Mouse (Mus musculus) limb, embryonic 14.5 days (tissue): ENCODE data around the gene Gtf2h4. TPM values are rescaled to one million over a fixed set of nuclear protein-coding genes. Genes with fewer than 3 reads are reported as not detected.
A peak's percentile ranks its signal among the peaks of the same experiment; 100 is the strongest.

Experiments used
- ATAC-seq: fragments of 200-750 bp; cut with Nextera tagmentation; 2 replicates; pipeline ENCODE4 v1.8.0; 2017; ENCODE audit warnings: low read depth, moderate number of reproducible peaks, moderate TSS enrichment; ENCODE audit not compliant: low FRiP score
- DNase-seq: peaks from one replicate; pipeline ENCODE4 v3.0.0-alpha.2; 2015; ENCODE audit warnings: low spot score
- H3K27ac ChIP-seq: fragments of 300-500 bp; sonication (generic); replicated peaks from 2 replicates; pipeline ENCODE4 v1.5.1; 2014; ENCODE audit warnings: low read depth, mild to moderate bottlenecking, low read length, moderate library complexity, mixed read lengths
- H3K27me3 ChIP-seq: fragments of 300-500 bp; sonication (generic); 2 replicates; pipeline ENCODE4 v1.6.1; 2014; ENCODE audit warnings: low read length, mixed read lengths; ENCODE audit not compliant: control insufficient read depth, insufficient read depth
- H3K36me3 ChIP-seq: fragments of 300-500 bp; sonication (generic); 2 replicates; pipeline ENCODE4 v1.6.1; 2014; ENCODE audit warnings: mild to moderate bottlenecking, low read length, moderate library complexity, mixed read lengths; ENCODE audit not compliant: control insufficient read depth, insufficient read depth
- H3K4me1 ChIP-seq: fragments of 300-500 bp; sonication (generic); 2 replicates; pipeline ENCODE4 v1.6.1; 2014; ENCODE audit warnings: antibody characterized with exemption, low read length, mixed read lengths; ENCODE audit not compliant: control insufficient read depth, insufficient read depth
- H3K4me2 ChIP-seq: fragments of 300-500 bp; sonication (generic); replicated peaks from 2 replicates; pipeline ENCODE4 v1.6.1; 2014; ENCODE audit warnings: low read depth, mild to moderate bottlenecking, low read length, moderate library complexity; ENCODE audit not compliant: severe bottlenecking
- H3K4me3 ChIP-seq: fragments of 300-500 bp; sonication (generic); replicated peaks from 2 replicates; pipeline ENCODE4 v1.5.1; 2014; ENCODE audit warnings: low read length
- H3K9ac ChIP-seq: fragments of 300-500 bp; sonication (generic); 2 replicates; pipeline ENCODE4 v1.6.1; 2014; ENCODE audit warnings: mild to moderate bottlenecking, low read depth, low read length, moderate library complexity; ENCODE audit not compliant: severe bottlenecking
- H3K9me3 ChIP-seq: fragments of 300-500 bp; sonication (generic); 2 replicates; pipeline ENCODE4 v1.6.1; 2016; ENCODE audit warnings: low read length; ENCODE audit not compliant: control insufficient read depth
- POLR2A ChIP-seq: fragments of 200-500 bp; IDR thresholded peaks from 2 replicates; pipeline ENCODE4 v1.8.0; 2012; ENCODE audit warnings: inconsistent platforms, mild to moderate bottlenecking, moderate library complexity, borderline replicate concordance; ENCODE audit not compliant: insufficient read depth, insufficient read length; ENCODE audit errors: extremely low read depth
- WGBS: fragments of 180-500 bp; shearing (Covaris S2); extraction: QIAGEN DNeasy Blood & Tissue Kit; methylation state at CpG from one replicate; pipeline ENCODE4 v1.1.7; 2014; 5-methylcytosine and 5-hydroxymethylcytosine counted together
- polyA plus RNA-seq, 2 experiments: library from polyadenylated mRNA; depleted of rRNA in 1 of 2; stranded (reverse) in 1 of 2; unstranded in 1 of 2; fragments of >200 nt; fragmentation: Nextera tagmentation in 1 of 2; extraction: Ambion mirVana in 1 of 2; gene quantifications; 2 replicates each; pipeline versions ENCODE4 v1.2.1 to v1.2.3; 2012 to 2014

The Gtf2h4 gene
- polyA plus RNA-seq, 2 experiments = 40.7 to 43.0 TPM

GRCm38 (mm10) chr17:35667334-35668065 is 6.0 kb downstream of the Gtf2h4 start, which contains the start of gene Vars2:
Vars2 (minus strand) TSS chr17:35667592.
- Histone ChIP-seq H3K9ac (peak within 1 kb of the TSS; percentile 84), H3K27ac (peak within 1 kb of the TSS; percentile 85), H3K36me3 (peaks cover 23% of the 10 kb centered on the region), H3K4me3 (peak within 1 kb of the TSS; percentile 74), H3K4me2 (peak within 1 kb of the TSS; percentile 89), H3K4me1 (0 out of 2 replicates have a peak, but pooled peaks cover 5% of the 10 kb centered on the region), H3K9me3 (no peaks in the 10 kb centered on the region), H3K27me3 (no peaks in the 10 kb centered on the region)
- no peak for TF ChIP-seq POLR2A
- ATAC-seq (peak; percentile 91), DNase-seq (peak; percentile 96)
- WGBS = under 1% methylated on average over 57 of the region's 61 CpGs

- 0 out of 2 replicates have a peak, but pooled peaks cover 5% of the 10 kb centered on the region for H3K4me1 ChIP-seq
- peak overlapping the region; percentile 89 for H3K4me2 ChIP-seq
- peak; percentile 16 for DNase-seq
- no peak for TF ChIP-seq POLR2A
- H3K27me3 ChIP-seq = no peaks in the 10 kb centered on the region
- peak; percentile 54 for ATAC-seq
- peak overlapping the region; percentile 84 for H3K9ac ChIP-seq
- peak overlapping the region; percentile 85 for H3K27ac ChIP-seq
- peak overlapping the region; percentile 74 for H3K4me3 ChIP-seq
- H3K36me3 ChIP-seq = peaks cover 26% of the 10 kb centered on the region
- no peaks in the 10 kb centered on the region for H3K9me3 ChIP-seq
- WGBS = 4% methylated on average over 13 of the region's 13 CpGs
Measured at GRCm38 (mm10) chr17:35666851-35667256, 6.7 kb downstream of the Gtf2h4 start.

- DNase-seq (no peak), ATAC-seq (no peak)
- TF ChIP-seq POLR2A = no peak
- no peaks in the 10 kb centered on the region for H3K27me3 ChIP-seq
- H3K9ac ChIP-seq = no peak overlapping the region
- peaks cover 34% of the 10 kb centered on the region for H3K36me3 ChIP-seq
- WGBS = 75% methylated on average over 17 of the region's 17 CpGs
- H3K4me2 ChIP-seq = peak overlapping the region; percentile 89; the same call in 1 of the 2 replicates
- H3K4me3 ChIP-seq = no peak overlapping the region; the same call in 1 of the 2 replicates
- no peak overlapping the region for H3K27ac ChIP-seq
- no peaks in the 10 kb centered on the region for H3K9me3 ChIP-seq
- 0 out of 2 replicates have a peak, but pooled peaks cover 5% of the 10 kb centered on the region for H3K4me1 ChIP-seq
Measured at GRCm38 (mm10) chr17:35665957-35666515, 7.5 kb downstream of the Gtf2h4 start.

GRCm38 (mm10) chr17:35653086-35653485 is 20.5 kb downstream of the Gtf2h4 start:
- H3K27ac ChIP-seq = no peak overlapping the region
- TF ChIP-seq POLR2A = no peak
- no peak overlapping the region for H3K4me3 ChIP-seq
- H3K4me1 ChIP-seq = no peaks in the 10 kb centered on the region
- peaks cover 37% of the 10 kb centered on the region for H3K36me3 ChIP-seq
- H3K9ac ChIP-seq = no peak overlapping the region
- 74% methylated on average over 2 of the region's 2 CpGs for WGBS
- no peaks in the 10 kb centered on the region for H3K27me3 ChIP-seq
- no peaks in the 10 kb centered on the region for H3K9me3 ChIP-seq
- no peak for ATAC-seq
- DNase-seq = no peak
- no peak overlapping the region for H3K4me2 ChIP-seq

GRCm38 (mm10) chr17:35649429-35649828 is 24.1 kb downstream of the Gtf2h4 start:
- no peak overlapping the region for H3K9ac ChIP-seq
- no peaks in the 10 kb centered on the region for H3K9me3 ChIP-seq
- no peak overlapping the region for H3K4me3 ChIP-seq
- TF ChIP-seq POLR2A = no peak
- WGBS = 59% methylated on average over 2 of the region's 2 CpGs
- no peaks in the 10 kb centered on the region for H3K27me3 ChIP-seq
- peaks cover under 1% of the 10 kb centered on the region; the same call in 1 of the 2 replicates for H3K36me3 ChIP-seq
- DNase-seq = no peak
- no peak overlapping the region for H3K4me2 ChIP-seq
- no peak for ATAC-seq
- H3K4me1 ChIP-seq = no peaks in the 10 kb centered on the region
- H3K27ac ChIP-seq = no peak overlapping the region
